Mouse (Mus musculus): ENCODE measurements at regions not wholly inside any gene's neighbourhood (a gene's known extent, or its start where the extent isn't known, plus 50 kb on each side); places are given as distances from the start of the nearest gene placed in this dataset.
"Not testable (repeated sequence)": the region's sequence is repeated elsewhere in the genome, so short reads cannot be mapped to it uniquely, and the experiment has no call there.

GRCm38 (mm10) chr17:53087516-53087915 lies 375.6 kb downstream of the Efhb start:
- DNase-seq (ENCODE audit: extremely low spot score in 1 of 2, low spot score in 1 of 2) = no peak

DNA sequence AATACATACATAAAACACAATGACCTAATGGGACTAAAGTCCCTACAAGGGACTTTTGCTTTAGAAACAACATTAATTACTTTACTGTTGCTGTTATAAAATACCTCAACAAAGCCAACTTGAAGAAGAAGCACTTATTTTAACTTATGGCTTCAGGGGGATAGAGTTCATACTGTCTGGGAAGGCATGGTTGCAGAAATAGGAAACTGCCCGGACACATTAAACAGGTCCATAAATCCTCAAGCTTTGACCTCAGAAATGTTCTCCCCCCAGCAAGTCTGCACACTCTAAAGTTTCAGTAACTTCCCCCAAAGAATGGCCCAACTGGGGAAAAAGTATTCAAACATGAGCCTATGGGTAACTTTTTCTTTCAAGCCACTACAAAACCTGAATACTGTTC lies 380.9 kb downstream of the Efhb start:
- no peak for DNase-seq (ENCODE audit: extremely low spot score in 1 of 2, low spot score in 1 of 2)

DNA sequence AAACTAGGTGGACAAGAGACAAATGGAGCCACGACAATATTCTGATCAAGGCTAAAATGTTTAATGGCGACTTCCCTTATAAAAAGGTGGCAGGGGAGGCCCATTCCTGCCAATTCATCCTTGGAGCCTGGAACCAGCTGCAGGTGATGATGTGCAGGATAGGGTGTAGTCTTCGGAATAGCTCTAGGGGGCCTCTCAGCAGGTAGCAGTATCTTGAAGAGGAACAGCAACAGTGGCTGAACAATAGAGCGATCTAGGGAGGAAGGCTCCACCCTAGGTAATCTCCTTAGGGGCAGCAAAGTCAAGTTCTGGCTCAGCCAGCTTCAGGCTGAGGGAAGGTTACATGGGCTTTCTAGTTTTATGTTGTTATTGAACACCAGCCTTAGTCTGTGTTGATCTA lies 383.8 kb downstream of the Efhb start:
- DNase-seq (ENCODE audit: extremely low spot score in 1 of 2, low spot score in 1 of 2) = not testable (repeated sequence)

DNA sequence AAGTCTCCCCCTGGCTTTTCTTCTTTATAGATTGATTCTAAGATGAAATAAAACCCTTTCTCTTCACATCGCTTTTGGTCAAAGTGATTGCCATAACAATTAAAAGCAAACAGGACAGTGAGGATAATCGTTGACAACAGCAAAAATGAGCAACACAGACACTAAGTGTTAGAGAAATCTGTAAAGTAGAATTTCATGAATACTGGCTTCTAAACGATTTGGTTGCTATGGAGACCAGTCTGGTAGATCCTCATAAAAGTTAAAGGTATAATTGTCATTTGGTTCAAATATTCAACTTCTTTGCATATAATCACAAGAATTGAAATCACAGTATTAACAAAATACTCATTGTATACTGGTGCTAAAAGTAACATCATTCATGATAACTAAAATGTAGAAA lies 401.4 kb downstream of the Efhb start:
- peak in 1 of 2 experiments; percentile 0 for DNase-seq (ENCODE audit: extremely low spot score in 1 of 2, low spot score in 1 of 2)
